Mouse (Mus musculus): ENCODE data around the gene Acot7. TPM values are rescaled to one million over a fixed set of nuclear protein-coding genes. Genes with fewer than 3 reads are reported as not detected.

Acot7 gene
- 65.6 and 71.7 TPM in 2 replicates for polyA plus RNA-seq (2015; fragmentation: Nextera tagmentation; extraction: Ambion mirVana)

GRCm38 (mm10) chr4:152177537-152178343 is at the start of gene Acot7:
Acot7 (plus strand) TSS chr4:152178134.
- peak within 1 kb of the TSS; percentile 96 for H3K4me2 ChIP-seq
- H3K4me3 ChIP-seq (replicated peaks) = peak within 1 kb of the TSS; percentile 64
- H3K4me1 ChIP-seq = peaks cover 26% of the 10 kb centered on the region
- no peaks in the 10 kb centered on the region for H3K9me3 ChIP-seq (replicated peaks)
- peaks cover 19% of the 10 kb centered on the region for H3K27me3 ChIP-seq
- H3K9ac ChIP-seq = peak within 1 kb of the TSS; percentile 68
- under 1% methylated on average over 94 of the region's 108 CpGs for WGBS
- peak within 1 kb of the TSS; percentile 69 for H3K27ac ChIP-seq
- H3K36me3 ChIP-seq = no peaks in the 10 kb centered on the region
- ATAC-seq (replicated peaks; ENCODE audit: low FRiP score) = peak; percentile 97

- Histone ChIP-seq H3K4me3 (replicated peaks) (peak overlapping the region; percentile 50), H3K9me3 (replicated peaks) (no peaks in the 10 kb centered on the region), H3K27me3 (peaks cover 100% of the 10 kb centered on the region), H3K4me2 (peak overlapping the region; percentile 87), H3K36me3 (peaks cover 3% of the 10 kb centered on the region; the same call in 1 of the 2 replicates), H3K9ac (no peak overlapping the region), H3K27ac (0 out of 2 replicates have a peak overlapping the region, but pooled peaks have one; percentile 95), H3K4me1 (peaks cover 84% of the 10 kb centered on the region)
- 57% methylated on average over 5 of the region's 5 CpGs for WGBS
- no peak for ATAC-seq (replicated peaks; ENCODE audit: low FRiP score)
Measured at GRCm38 (mm10) chr4:152128784-152129183, 49.1 kb upstream of the Acot7 start.

GRCm38 (mm10) chr4:152129395-152129930 is 48.5 kb upstream of the Acot7 start:
- WGBS = 28% methylated on average over 13 of the region's 13 CpGs
- Histone ChIP-seq H3K4me3 (replicated peaks) (peak overlapping the region; percentile 50), H3K9me3 (replicated peaks) (no peaks in the 10 kb centered on the region), H3K4me2 (peak overlapping the region; percentile 87), H3K4me1 (peaks cover 85% of the 10 kb centered on the region), H3K27ac (peak overlapping the region; percentile 95; the same call in 1 of the 2 replicates), H3K27me3 (peaks cover 100% of the 10 kb centered on the region), H3K9ac (no peak overlapping the region), H3K36me3 (peaks cover 3% of the 10 kb centered on the region; the same call in 1 of the 2 replicates)
- no peak for ATAC-seq (replicated peaks; ENCODE audit: low FRiP score)

- peaks cover 3% of the 10 kb centered on the region; the same call in 1 of the 2 replicates for H3K36me3 ChIP-seq
- H3K9ac ChIP-seq = peak overlapping the region; percentile 41
- H3K27ac ChIP-seq = peak overlapping the region; percentile 95
- under 1% methylated on average over 82 of the region's 85 CpGs for WGBS
- peak overlapping the region; percentile 50 for H3K4me3 ChIP-seq (replicated peaks)
- peaks cover 86% of the 10 kb centered on the region for H3K27me3 ChIP-seq
- H3K4me1 ChIP-seq = peaks cover 74% of the 10 kb centered on the region
- ATAC-seq (replicated peaks; ENCODE audit: low FRiP score) = peak; percentile 74
- H3K4me2 ChIP-seq = peak overlapping the region; percentile 87
- no peaks in the 10 kb centered on the region for H3K9me3 ChIP-seq (replicated peaks)
Measured at GRCm38 (mm10) chr4:152130771-152131653, 46.9 kb upstream of the Acot7 start.

GRCm38 (mm10) chr4:152131809-152132771 is 45.8 kb upstream of the Acot7 start:
- peak; percentile 50 for ATAC-seq (replicated peaks; ENCODE audit: low FRiP score)

GRCm38 (mm10) chr4:152132772-152133169 is 45.2 kb upstream of the Acot7 start:
- no peak for ATAC-seq (replicated peaks; ENCODE audit: low FRiP score)
- H3K9ac ChIP-seq = no peak overlapping the region
- peaks cover 66% of the 10 kb centered on the region for H3K4me1 ChIP-seq
- H3K27me3 ChIP-seq = peaks cover 72% of the 10 kb centered on the region
- 19% methylated on average over 10 of the region's 10 CpGs for WGBS
- no peak overlapping the region for H3K4me2 ChIP-seq
- peak overlapping the region; percentile 95 for H3K27ac ChIP-seq
- H3K36me3 ChIP-seq = 0 out of 2 replicates have a peak, but pooled peaks cover 3% of the 10 kb centered on the region
- no peak overlapping the region for H3K4me3 ChIP-seq (replicated peaks)
- no peaks in the 10 kb centered on the region for H3K9me3 ChIP-seq (replicated peaks)

More at GRCm38 (mm10) chr4:152131809-152132771, 45.8 kb upstream of the Acot7 start:
- Histone ChIP-seq H3K9me3 (replicated peaks) (no peaks in the 10 kb centered on the region), H3K27ac (peak overlapping the region; percentile 95), H3K4me3 (replicated peaks) (peak overlapping the region; percentile 50), H3K9ac (peak overlapping the region; percentile 41; the same call in 1 of the 2 replicates), H3K4me1 (peaks cover 72% of the 10 kb centered on the region), H3K4me2 (peak overlapping the region; percentile 87), H3K36me3 (peaks cover 3% of the 10 kb centered on the region; the same call in 1 of the 2 replicates), H3K27me3 (peaks cover 78% of the 10 kb centered on the region)
- WGBS = 4% methylated on average over 50 of the region's 50 CpGs

- peaks cover 68% of the 10 kb centered on the region for H3K4me1 ChIP-seq
- peaks cover 68% of the 10 kb centered on the region for H3K27me3 ChIP-seq
- no peak overlapping the region for H3K9ac ChIP-seq
- peak overlapping the region; percentile 95; the same call in 1 of the 2 replicates for H3K27ac ChIP-seq
- no peak for ATAC-seq (replicated peaks; ENCODE audit: low FRiP score)
- no peaks in the 10 kb centered on the region for H3K9me3 ChIP-seq (replicated peaks)
- no peak overlapping the region for H3K4me3 ChIP-seq (replicated peaks)
- WGBS = 40% methylated on average over 5 of the region's 5 CpGs
- no peak overlapping the region for H3K4me2 ChIP-seq
- H3K36me3 ChIP-seq = no peaks in the 10 kb centered on the region
Measured at GRCm38 (mm10) chr4:152133213-152133612, 44.7 kb upstream of the Acot7 start.

- Histone ChIP-seq H3K9me3 (replicated peaks) (no peaks in the 10 kb centered on the region), H3K36me3 (no peaks in the 10 kb centered on the region), H3K4me1 (peaks cover 66% of the 10 kb centered on the region), H3K4me2 (no peak overlapping the region), H3K27me3 (peaks cover 55% of the 10 kb centered on the region), H3K27ac (no peak overlapping the region), H3K4me3 (replicated peaks) (no peak overlapping the region), H3K9ac (no peak overlapping the region)
- ATAC-seq (replicated peaks; ENCODE audit: low FRiP score) = no peak
Measured at GRCm38 (mm10) chr4:152134507-152134906, 43.4 kb upstream of the Acot7 start.

- H3K9me3 ChIP-seq (replicated peaks) = no peaks in the 10 kb centered on the region
- peaks cover 46% of the 10 kb centered on the region for H3K27me3 ChIP-seq
- ATAC-seq (replicated peaks; ENCODE audit: low FRiP score) = no peak
- peaks cover 57% of the 10 kb centered on the region for H3K4me1 ChIP-seq
- H3K9ac ChIP-seq = no peak overlapping the region
- no peak overlapping the region for H3K4me2 ChIP-seq
- no peak overlapping the region for H3K27ac ChIP-seq
- no peak overlapping the region for H3K4me3 ChIP-seq (replicated peaks)
- no peaks in the 10 kb centered on the region for H3K36me3 ChIP-seq
- 75% methylated on average over 12 of the region's 12 CpGs for WGBS
Measured at GRCm38 (mm10) chr4:152135363-152135762, 42.6 kb upstream of the Acot7 start.

GRCm38 (mm10) chr4:152136112-152136875 is 41.6 kb upstream of the Acot7 start:
- Histone ChIP-seq H3K27me3 (peaks cover 42% of the 10 kb centered on the region), H3K36me3 (no peaks in the 10 kb centered on the region), H3K9me3 (replicated peaks) (no peaks in the 10 kb centered on the region), H3K4me1 (peaks cover 48% of the 10 kb centered on the region), H3K9ac (no peak overlapping the region), H3K27ac (peak overlapping the region; percentile 10; the same call in 1 of the 2 replicates), H3K4me3 (replicated peaks) (no peak overlapping the region), H3K4me2 (no peak overlapping the region)
- ATAC-seq (replicated peaks; ENCODE audit: low FRiP score) = no peak
- 23% methylated on average over 6 of the region's 6 CpGs for WGBS
